Mouse (Mus musculus) ZHBTc4 (cell line): ENCODE results near the gene Stam2.

Experiments
- DNase-seq: peaks from one replicate; pipeline ENCODE4 v3.0.0-alpha.2; 2011; ENCODE audit warnings: low read depth, low spot score

Gene Stam2

GRCm38 (mm10) chr2:52654541-52654940 lies 87.5 kb downstream of the Stam2 start:
- no peak for DNase-seq

DNA sequence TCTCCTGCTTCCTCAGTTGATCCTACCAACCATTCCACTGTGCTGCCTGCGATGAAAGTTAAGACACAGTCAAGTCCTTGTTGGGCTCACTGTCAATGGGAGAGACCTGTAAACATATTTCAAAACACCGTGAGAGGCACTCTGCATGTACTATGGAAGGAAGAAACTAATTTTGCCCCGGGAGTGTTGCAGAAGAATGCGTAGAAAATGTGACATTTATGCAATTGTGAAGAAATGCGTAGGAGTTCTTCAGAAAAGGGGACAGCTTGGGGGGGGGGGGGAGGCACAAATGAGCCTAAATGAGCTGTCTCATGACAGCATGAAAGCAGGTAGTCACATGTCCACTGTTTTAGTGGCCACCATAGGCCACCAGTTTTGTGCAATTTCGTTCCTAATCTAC lies 90.5 kb downstream of the Stam2 start:
- no peak for DNase-seq

DNA sequence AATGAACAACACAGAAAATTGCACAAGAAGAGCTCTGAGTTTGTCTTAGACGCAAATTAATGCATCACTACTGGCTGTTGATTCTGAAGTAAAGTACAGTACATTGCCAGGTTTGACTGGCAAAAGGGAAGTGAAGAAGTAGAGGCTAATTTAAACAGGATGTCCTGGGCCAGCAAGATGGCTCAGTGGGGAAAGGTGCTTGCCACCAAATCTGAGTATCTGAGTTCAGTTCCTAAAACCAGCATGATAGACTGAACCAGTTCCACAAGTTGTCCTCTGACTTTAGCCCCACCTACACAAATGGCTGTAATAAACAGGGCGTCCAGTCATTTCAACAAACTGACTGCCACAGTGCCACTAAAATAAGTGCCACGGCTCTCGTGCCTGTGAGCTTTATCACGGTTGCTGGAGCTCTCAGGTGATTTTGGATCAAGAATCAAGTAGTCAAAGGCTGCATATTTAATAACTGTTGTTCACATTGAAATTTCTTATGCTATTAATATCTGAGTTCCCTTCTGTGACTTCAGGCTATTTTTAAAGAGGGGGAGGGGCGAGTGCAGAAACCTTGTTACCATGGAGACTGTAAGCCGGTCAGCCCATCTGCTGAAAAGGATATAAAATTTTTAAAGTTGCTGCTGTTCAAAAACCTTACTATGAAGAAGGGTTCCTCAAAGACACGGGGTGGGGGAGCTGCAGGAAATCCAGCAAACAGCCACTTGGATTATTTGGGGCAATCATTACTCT lies 94.7 kb downstream of the Stam2 start:
- no peak for DNase-seq

- DNase-seq, result no peak
These were observed 98.4 kb downstream of the Stam2 start for GRCm38 (mm10) chr2:52643657-52644056.
